Mouse (Mus musculus): ENCODE measurements around the gene Apopt1. TPM values are rescaled to one million over a fixed set of nuclear protein-coding genes. Genes with fewer than 3 reads are reported as not detected.
"Not testable (repeated sequence)": the region's sequence is repeated elsewhere in the genome, so short reads cannot be mapped to it uniquely, and the experiment has no call there.

Gene Apopt1
- polyA plus RNA-seq, 1 experiment, result 53.8 TPM

DNA sequence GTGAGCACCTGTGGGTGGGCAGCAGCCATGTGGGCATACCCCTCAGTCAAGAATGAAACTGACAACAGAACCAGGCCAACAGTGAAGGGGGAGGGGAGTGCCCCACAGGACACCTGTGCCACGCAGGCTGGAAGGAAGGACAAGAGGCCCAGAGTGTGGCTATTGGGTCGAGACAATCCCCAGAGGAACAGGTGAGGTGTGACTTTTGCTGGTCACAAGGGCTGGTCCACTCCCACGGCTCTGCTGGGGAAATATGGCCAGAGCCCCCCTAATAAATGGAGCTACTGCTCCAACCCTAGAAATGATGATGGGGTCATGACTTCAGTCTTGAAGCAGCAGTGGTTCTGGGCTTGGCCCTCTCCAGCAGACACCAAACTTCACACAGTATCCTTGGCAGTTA lies 9.8 kb upstream of the Apopt1 start:
- no peak for DNase-seq (ENCODE audit: extremely low spot score in 1 of 2, low spot score in 1 of 2)

DNA sequence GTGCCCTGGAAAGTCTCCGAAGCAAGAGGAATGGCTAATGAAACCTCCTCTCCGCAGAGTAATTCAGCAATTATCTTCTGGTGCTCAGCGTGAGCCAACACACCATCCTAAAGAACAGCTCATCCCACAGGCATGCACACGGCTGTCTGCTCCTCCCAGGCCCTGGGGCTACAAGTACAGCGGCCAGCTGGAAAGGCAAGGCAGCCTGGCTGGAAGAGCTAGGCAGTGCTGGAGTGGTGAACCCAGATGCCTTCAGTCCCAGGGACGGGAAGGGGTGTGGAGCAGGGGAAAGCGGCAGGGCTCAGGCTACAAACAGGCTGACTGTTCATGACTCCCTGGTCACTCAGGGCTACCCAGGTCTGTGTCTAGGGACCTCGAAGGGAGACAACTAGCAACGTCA lies 8.5 kb upstream of the Apopt1 start:
- no peak for DNase-seq (ENCODE audit: extremely low spot score in 1 of 2, low spot score in 1 of 2)

DNA sequence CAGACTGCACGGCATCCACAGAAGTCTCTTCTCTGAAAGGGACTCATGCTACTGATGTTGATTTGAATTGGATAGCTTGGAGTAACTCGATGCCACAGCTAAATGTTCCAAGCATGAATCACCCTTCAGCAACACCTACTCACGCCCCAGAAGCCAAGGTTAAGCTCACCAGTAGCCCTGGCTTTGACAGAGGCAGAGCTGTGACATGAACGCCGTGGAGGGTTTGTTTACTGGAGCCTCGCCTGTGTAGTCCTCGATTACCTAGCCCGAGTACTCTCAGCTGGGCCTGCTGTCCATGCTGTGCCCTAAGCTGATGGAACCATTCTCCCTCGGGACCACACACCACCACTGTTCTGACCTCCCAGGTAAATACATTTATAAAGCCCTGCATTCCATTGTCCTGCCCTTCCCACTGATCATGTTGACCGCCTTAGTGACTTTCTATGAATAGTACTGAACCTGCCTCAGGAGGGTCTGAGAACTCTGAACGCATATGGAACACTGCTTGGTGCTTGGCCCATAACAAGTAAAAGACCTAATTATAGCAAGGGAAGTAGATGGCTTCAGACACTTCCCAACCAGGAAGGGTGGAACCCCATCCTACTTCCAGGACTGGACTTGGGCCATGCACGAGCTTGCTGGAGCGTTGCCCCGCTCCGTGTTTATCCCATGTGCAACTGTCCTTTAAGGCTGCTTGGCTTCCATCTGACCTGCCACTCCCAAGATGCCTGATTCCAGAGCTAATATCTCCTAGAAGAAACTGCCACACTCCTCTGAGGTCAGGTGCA lies 7.7 kb upstream of the Apopt1 start:
- DNase-seq (ENCODE audit: extremely low spot score in 1 of 2, low spot score in 1 of 2), result no peak

DNA sequence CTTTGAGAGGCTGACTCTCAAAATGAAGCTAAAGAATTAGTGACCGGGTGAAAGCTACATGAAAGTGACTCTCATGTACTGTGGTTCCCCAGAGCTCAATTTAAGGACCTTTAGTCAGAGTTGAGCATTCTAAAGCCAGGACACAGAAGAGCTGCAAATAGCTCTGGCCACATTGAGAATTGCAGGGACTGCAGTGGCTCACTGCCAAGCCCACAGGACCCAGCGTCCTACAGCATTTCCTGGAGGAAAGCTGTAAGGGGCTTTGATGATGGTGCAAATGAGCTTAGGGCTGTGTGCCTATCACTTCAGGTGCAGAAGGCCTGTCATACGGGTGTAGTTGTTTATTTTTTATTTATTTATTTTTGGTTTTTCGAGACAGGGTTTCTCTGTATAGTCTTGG lies 4.9 kb upstream of the Apopt1 start:
- DNase-seq (ENCODE audit: extremely low spot score in 1 of 2, low spot score in 1 of 2), result no peak

DNA sequence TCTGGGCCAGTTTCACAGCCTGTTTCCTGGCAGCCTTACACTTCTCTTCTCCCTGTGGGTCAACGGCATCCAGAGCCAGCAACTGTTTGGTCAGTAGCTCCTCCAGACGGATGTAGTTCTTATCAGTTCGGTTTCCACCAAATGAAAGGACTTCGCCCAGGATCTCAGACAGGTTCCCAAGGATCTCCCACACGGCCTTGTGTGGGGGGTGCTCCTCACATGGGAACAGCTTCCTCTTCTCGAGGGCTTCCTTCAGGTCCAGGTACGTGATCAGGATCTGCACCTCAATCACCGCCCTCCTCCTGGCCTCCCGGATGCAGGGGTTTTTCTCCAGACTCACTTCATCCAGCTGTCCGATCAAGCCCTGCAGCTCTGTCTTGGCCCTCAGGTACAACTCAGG lies 3.0 kb upstream of the Apopt1 start:
- DNase-seq (ENCODE audit: extremely low spot score in 1 of 2, low spot score in 1 of 2), result no peak

DNA sequence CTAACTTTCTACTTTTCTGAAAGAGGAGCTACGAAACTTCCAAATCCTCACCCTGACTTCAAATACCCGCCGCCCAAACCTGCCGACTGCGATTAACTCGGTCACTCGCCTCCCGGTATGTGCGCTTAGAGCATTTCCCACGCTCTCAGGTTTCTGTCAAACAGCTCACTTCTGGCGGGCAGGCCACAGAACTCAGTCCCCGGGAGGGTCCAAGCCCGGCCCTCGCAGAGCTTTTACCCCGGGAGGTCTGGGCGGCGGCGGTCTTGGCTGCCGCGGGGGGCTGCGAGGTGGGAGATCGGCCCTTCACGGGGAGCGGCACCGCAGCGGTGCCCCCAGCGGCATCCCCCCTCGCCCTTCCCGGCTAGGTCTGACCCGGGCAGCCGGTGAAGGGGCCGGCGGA lies 585 bp upstream of the Apopt1 start:
- no peak for DNase-seq (ENCODE audit: extremely low spot score in 1 of 2, low spot score in 1 of 2)

DNA sequence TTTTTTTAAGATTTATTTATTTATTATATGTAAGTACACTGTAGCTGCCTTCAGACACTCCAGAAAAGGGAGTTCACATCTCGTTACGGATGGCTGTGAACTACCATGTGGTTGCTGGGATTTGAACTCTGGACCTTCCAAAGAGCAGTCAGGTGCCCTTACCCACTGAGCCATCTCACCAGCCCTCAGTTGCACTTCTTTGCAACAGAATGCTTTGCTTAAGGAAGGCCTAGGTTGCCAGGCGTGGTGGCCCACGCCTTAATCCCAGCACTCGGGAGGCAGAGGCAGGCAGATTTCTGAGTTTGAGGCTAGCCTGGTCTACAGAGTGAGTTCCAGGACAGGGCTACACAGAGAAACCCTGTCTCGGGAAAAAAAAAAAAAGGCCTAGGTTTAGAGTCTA lies 819 bp downstream of the Apopt1 start:
- DNase-seq (ENCODE audit: extremely low spot score in 1 of 2, low spot score in 1 of 2), result not testable (repeated sequence)

DNA sequence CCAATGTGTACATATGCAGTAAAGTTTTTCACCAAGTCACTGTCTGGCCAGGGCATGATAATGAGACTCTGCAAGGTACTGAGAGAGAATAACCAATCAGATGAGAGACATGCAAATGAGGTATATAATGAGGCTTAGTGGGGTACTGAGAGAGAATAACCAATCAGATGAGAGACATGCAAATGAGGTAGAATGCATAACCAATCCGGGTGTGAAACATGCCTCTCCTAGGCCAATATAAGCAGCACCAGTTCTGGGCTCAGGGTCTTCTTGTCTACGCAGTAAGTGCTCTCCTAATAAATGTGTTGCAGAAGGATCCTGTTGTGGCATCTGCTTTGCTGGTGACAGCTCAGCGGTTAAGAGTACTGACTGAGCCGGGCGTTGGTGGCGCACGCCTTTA lies 3.4 kb downstream of the Apopt1 start:
- DNase-seq (ENCODE audit: extremely low spot score in 1 of 2, low spot score in 1 of 2), result no peak

DNA sequence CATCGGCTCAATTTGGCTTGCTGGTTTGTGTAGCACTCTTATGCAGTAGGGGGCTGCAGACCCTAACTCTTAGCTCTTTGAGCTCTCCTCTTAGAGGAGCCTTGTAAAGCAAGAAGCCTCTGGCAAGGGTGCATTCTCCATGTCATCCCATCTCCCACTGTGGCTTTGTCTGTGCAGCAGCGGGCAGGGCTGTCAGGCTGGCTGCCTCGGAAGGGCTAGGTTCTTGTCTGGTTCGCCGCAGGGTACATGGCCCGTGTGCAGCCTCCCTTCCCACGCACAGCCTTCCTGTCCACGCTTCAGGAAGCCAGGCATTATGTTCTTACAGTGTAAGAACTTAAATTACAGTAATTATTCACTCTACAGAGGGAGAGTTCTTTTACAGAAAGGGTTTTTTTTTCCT lies 5.6 kb downstream of the Apopt1 start:
- no peak for DNase-seq (ENCODE audit: extremely low spot score in 1 of 2, low spot score in 1 of 2)

DNA sequence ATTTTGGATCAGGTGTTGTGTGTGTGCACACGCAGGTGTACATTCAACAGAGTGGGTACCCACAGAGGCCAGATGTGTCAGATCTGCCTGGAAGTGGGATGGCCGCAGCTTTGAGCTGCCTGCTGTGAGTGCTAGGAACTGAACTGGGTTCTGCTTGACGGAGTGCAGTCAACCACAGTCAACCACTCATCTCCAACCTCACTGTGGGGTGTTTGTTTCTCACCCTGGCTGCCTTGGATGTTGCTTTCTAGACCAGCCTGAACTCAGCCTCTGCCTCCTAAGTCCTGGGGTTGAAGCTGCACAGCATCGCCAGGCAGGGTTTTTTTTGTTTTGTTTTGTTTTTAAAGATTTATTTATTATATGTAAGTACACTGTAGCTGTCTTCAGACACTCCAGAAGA lies 7.2 kb downstream of the Apopt1 start:
- no peak for DNase-seq (ENCODE audit: extremely low spot score in 1 of 2, low spot score in 1 of 2)

DNA sequence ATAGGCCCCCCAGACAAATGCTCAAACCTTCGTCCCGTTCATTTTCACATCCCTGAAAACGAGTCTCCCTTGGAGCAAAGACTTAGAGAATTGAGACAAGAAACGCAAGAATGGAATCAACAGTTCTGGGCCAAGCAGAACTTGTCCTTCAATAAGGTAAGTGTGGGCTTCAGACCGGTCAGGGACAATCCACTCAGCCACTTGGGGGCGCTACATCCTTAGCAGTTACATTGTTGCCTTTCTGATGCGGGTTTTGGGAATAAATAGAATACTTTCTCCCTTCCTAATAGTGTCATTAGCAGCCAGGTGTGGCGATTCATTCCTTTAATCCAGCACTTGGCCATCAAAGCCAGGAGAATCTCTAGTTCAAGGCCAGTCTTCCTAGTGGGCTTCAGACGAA lies 9.6 kb downstream of the Apopt1 start:
- DNase-seq (ENCODE audit: extremely low spot score in 1 of 2, low spot score in 1 of 2), result peak in 1 of 2 experiments; percentile 71

DNA sequence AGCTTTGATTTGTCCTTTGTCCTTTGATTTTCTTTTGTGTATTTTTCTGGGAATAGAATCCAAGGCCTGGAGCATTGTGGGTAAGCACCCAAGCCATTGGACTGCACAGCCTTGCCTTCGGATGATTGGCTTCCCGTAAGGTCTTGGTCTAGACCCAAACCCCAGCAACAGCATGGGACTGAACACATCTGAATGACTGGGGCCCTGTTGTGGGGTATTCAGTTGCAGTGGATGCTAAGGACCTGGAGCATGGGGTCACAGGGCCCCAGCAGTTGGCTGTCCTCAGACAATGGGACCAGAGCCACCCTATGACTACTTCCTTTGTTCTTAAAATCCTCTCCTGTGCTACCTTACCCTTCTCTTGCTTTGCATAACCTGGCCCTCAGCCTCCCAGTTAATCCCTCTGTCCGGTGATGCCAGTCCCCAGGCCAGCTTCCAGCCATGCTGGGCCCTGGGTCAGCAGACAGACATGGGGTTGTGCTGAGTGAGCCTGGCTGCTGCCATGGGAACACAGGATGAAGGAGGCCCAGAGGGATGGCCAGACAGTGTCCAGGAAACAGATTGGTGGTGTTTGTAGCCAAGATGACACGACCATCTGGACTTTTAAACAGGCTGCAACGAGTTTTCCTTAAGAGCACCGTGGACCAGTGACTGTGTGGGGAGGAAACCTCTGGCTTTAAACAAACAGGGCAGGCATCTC lies 11.7 kb downstream of the Apopt1 start:
- DNase-seq (ENCODE audit: extremely low spot score in 1 of 2, low spot score in 1 of 2), result no peak

DNA sequence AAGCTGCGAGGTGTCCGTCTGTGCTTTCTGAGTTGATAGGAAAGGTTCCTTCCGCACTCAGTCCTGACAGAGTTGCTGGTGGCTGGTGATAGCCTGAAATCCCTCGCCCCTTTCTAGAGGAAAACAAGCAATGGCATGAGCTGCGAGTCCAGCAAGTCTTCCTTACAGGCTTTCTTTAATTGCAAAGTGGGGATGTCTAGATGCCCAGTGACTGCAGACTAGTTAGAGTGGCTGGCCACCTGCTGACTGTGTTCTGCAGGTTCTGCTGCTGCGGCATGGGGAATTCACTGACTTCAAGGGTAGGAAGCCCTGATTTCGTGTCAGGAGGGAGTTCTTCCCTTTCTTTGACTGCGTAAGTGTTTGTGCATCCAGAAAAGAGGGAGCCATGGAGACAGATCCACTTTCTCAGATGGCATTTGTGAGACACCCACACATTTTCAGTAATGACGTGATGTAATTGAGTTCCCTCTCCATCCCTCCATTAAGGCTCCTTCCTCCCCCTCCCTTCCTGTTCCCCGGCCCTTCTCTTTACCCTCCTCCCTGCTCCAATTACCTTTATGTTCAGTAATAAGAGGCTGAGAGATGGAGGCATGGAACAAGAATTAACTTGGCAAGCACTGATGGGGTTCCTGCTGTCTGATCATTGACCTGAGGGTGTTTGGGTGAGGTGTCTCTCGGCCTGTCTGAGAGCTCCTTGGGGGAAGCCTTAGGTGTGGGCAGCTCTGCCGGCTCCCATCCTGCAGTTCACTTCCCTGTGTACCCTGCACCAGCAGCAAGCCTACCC lies 12.5 kb downstream of the Apopt1 start:
- DNase-seq (ENCODE audit: extremely low spot score in 1 of 2, low spot score in 1 of 2), result peak; percentile 57 to 81

DNA sequence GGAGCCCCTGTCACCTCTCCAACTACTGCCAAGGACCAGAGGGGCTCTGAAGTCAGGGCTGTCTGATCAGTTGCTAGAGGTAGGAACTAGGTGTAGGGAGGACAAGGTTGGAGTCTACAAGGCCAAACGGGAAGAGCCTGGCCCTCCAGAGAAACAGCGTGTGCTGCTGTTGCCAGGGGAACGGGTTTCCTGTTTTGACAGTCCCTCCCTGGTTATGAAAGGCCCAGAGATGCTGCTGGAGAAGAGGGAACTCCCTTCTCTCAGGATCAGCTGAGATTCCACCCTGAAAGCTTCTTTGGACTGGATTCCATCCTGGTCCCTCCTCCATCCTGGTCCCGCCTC lies 13.0 kb downstream of the Apopt1 start:
- DNase-seq (ENCODE audit: extremely low spot score in 1 of 2, low spot score in 1 of 2), result peak; percentile 53 to 72

DNA sequence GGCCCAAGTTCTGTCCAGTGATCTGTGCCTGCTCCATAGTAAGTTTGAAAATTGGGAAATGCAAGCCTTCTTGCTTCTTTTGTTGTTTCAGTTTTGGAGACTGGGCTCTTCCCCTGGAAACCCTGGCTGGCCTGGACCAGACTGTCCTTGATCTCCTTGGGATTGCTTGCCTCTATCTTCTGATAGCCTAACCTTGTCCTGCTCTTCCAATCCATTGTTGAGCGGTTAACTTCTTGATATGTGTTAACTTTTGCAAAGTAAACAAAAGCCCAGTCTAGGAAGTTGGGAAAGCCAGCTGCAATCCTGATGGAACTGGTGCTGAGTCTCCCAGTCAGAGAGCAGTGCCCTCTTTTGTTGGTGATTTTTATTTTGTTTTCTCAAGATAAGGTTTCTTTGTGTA lies 14.9 kb downstream of the Apopt1 start:
- no peak for DNase-seq (ENCODE audit: extremely low spot score in 1 of 2, low spot score in 1 of 2)

DNA sequence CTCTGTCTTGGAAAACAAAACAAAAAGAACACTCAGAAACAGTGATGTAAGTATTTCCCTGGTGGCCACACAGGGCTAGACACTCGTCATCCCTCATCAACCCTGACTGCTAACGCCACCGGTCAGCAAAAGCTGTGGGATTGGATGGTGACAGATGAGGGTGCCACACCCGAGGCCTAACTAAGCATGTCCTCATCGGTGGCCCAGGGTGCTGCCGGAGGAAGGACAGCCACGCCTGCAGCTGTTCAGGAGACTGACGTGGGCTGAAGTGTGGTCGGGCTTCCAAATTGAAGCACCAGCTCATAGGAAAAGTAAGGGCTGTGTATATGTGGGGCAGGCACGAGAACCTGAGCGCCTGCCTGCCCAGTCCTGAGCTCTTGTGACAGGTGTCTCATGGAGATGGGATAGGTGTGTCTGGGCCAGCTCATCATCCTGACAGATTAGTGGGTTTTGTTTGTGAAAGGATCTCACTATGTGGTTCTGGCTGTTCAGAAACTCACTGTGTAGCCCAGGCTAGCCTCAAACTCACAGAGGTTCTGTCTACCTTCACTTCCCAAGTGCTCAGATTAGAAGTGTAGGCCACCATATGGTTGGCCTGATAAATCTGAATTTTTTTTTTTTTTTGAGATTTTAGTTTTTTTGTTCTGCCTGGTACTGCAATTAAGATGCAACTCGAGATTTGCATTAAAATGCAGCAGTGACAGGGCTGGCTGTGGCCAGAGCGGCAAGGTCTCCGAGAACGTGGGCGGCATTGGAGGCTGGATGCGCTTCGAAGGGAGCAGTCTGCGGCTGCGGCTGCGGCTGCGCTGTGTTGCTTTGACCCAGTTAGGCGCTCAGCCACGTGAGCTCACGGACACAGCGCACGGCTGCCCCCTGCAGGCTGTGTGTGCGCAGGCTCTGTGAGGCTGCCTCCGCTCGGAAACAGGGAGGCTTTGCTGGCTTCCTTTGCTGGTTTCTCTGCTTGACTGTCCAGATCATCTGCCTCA lies 19.1 kb downstream of the Apopt1 start:
- DNase-seq (ENCODE audit: extremely low spot score in 1 of 2, low spot score in 1 of 2), result peak; percentile 62 to 92

DNA sequence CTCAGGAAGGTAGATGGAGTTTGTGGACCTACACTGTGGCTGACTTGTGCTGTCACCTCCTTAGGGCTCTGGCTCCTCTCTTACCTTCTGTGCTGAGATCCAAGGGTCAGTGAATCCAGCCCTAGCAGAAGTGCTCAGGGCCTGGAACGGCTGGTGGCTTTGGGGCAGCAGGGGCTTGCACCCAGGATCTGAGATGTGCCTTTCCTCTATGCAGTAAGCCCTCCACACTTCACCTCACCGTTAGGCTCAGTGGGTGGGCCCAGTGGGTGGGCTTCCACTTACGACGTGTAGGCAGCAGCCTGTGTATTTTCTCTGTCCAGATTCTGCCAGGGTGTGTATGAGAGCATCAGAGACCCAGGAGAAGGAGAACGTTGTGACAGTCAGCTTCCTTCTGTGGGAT lies 19.9 kb downstream of the Apopt1 start:
- DNase-seq (ENCODE audit: extremely low spot score in 1 of 2, low spot score in 1 of 2), result no peak

DNA sequence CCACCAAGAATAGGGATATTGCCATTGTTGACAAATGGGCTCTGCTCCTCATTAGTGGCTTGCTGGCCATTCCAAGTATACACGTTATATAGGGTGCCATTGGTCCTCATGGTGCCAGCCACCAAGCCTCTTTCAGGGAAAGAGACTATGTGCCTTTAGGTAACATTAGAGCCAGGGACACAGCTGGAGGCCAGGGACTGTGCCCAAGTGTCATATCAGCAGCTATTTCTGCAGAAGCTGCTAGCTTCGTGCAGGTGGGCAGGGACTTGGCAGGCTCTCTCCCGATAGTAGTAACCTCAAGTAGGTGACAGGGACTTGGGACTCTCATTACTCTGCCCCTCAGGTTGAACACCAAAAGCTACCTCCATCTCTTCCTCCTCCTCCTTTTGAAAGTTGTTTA lies 21.9 kb downstream of the Apopt1 start:
- DNase-seq (ENCODE audit: extremely low spot score in 1 of 2, low spot score in 1 of 2), result no peak

DNA sequence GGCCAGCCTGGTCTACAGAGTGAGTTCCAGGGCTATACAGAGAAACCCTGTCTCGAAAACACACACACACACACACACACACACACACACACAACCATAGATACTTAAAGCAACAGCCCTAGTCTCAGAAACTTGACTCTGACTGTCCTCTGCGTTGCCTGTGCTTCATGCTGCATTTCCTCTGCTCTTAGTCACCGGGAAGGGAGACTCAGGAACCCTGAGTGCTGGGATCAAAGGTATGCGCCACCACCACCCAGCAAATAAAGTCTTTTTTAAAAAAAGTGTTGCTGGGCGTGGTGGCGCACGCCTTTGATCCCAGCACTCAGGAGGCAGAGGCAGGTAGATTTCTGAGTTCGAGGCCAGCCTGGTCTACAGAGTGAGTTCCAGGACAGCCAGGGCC lies 23.6 kb downstream of the Apopt1 start:
- not testable (repeated sequence) for DNase-seq (ENCODE audit: extremely low spot score in 1 of 2, low spot score in 1 of 2)

DNA sequence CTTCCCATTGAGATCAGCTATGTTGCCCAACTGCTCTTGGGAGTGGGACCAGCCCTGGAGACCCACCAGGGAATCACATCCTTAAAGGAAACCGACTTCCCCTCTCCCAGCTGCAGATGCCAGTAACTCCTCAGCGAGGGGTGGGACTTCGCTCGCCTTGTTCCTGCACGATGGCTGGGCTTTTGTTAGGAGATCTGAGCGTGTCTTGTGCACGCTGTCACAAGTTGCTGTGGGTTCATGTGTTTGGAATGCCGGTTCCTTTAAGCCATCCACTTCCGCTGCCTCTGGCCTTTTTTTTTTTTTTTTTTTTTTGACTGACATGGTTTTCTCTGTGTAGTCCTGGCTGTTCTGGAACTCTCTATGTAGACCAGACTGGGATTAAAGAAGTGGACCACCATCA lies 24.3 kb downstream of the Apopt1 start:
- DNase-seq (ENCODE audit: extremely low spot score in 1 of 2, low spot score in 1 of 2), result no peak

Measured in frontal cortex, adult 2 months (tissue).